In genomic region chr7:121000065-121000822, GRCm38 (mm10) we compare ENCODE assay signal across 16 mouse cellular contexts. TPM values are rescaled to one million over a fixed set of nuclear protein-coding genes. Genes with fewer than 3 reads are reported as not detected.
"Had no signal": no experiment of that assay in that cellular context is flagged by ENCODE, and none has a peak within 500 bp of the region (broad histone marks: within the 10 kb centered on the region; RNA-seq: fewer than 3 reads in every experiment).

No protein-coding gene starts in this region.

- H3K9me3 ChIP-seq: limb, embryonic 13.5 days; midbrain, embryonic 15.5 days; neural tube, embryonic 12.5 days had no signal

- H3K4me2 ChIP-seq: limb, embryonic 13.5 days; midbrain, embryonic 11.5 days; midbrain, embryonic 15.5 days; neural tube, embryonic 12.5 days had no signal

- ATAC-seq: hindbrain, postnatal 0 days; lung, postnatal 0 days; midbrain, embryonic 15.5 days had no signal

- H3K4me3 ChIP-seq: limb, embryonic 13.5 days; megakaryocyte, embryonic 14.5 days; midbrain, embryonic 15.5 days; neural tube, embryonic 12.5 days had no signal

- H3K27ac ChIP-seq: hindbrain, postnatal 0 days; limb, embryonic 13.5 days; liver, embryonic 14.5 days; midbrain, embryonic 15.5 days; neural tube, embryonic 12.5 days had no signal

- H3K4me1 ChIP-seq: limb, embryonic 13.5 days; midbrain, embryonic 15.5 days; neural tube, embryonic 12.5 days had no signal

- H3K27me3 ChIP-seq: limb, embryonic 13.5 days; midbrain, embryonic 15.5 days; neural tube, embryonic 12.5 days had no signal

- H3K9ac ChIP-seq: limb, embryonic 13.5 days; liver, embryonic 14.5 days; midbrain, embryonic 15.5 days; neural tube, embryonic 12.5 days had no signal

- DNase-seq: left cerebral cortex, postnatal 4 days; lung, adult 2 months; lung, postnatal 4 days; spleen, adult 18-20 months; thymus, adult 18-20 months; thymus, postnatal 14 days had no signal

- H3K36me3 ChIP-seq: limb, embryonic 13.5 days; midbrain, embryonic 15.5 days; neural tube, embryonic 12.5 days had no signal

RNA-seq across cellular contexts. Expression of gene Mfsd13b, which starts 17.9 kb away (rescaled TPM):
- polyA plus RNA-seq: liver, adult 2 months; stomach, embryonic 14.5 days had no signal
